Mouse (Mus musculus) lung, postnatal 36 days (tissue): ENCODE measurements around the gene Pla2g2c.

Source experiments
- DNase-seq: peaks from one replicate; pipeline ENCODE4 v3.0.0; 2022; ENCODE audit warnings: mixed read lengths

The Pla2g2c gene

DNA sequence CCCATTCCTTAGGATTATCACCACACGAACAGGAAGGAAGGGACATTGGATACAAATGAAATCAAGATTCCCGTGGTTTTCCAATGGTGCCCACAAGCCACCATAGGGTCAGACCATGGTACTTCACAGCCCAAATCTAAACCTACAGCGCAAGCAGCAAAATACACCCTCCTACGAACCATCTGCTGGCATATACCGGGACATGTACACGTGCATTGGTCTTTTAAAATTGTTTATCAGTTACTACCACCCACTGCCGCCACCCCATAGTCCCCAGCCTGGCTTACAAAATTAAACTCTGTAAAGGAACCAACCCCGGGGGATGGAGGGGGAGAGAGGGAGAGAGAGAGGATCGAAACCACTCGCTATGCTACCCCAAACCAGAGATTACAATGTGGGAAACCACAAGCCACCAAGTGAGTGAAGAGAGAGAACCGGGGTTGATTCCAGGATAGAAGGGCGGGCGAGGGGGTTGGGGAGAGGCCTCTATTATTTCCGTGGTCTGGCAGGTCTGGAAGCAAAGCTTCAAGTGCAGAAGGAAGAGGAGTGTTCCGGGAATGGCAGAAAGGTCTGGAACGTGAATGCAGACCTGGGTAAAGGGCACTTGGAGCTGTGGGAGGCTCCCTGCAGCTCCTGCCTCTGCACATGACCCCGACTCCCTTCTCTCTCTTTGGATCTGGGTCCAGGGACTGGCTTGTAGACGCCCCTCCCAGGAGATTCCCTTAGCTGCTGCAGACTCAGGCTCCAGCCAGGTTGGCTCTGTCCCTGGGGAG is at the start of gene Pla2g2c:
Pla2g2c (plus strand) TSS at position 439 of the 773 bp plus-strand sequence.
- no peak for DNase-seq

GRCm38 (mm10) chr4:138676480-138676879 is 48.1 kb upstream of the Pla2g2c start:
- peak; percentile 46 for DNase-seq

GRCm38 (mm10) chr4:138677579-138677978 is 47.0 kb upstream of the Pla2g2c start:
- no peak for DNase-seq

DNA sequence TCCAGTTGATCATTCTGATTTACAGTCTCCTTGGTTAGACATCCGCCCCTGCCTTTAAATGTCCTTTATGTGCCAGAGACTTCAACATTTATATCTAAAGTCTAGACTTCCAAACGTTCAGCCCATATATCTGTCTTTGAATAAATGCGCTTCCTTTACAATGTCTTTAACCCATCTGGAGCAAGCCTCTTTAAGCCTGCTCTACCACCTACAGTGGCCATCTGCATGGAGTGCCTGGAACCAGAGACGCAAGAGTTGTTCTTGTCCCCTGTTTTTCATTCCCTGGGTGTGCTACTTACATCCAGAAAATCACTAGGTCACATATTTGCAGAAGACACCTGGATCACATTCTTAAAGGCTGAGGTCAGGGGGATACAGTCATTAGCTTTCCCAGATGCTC is 44.5 kb upstream of the Pla2g2c start:
- DNase-seq, result no peak

- DNase-seq, result no peak
Observed at GRCm38 (mm10) chr4:138682760-138683159, 41.8 kb upstream of the Pla2g2c start.

DNA sequence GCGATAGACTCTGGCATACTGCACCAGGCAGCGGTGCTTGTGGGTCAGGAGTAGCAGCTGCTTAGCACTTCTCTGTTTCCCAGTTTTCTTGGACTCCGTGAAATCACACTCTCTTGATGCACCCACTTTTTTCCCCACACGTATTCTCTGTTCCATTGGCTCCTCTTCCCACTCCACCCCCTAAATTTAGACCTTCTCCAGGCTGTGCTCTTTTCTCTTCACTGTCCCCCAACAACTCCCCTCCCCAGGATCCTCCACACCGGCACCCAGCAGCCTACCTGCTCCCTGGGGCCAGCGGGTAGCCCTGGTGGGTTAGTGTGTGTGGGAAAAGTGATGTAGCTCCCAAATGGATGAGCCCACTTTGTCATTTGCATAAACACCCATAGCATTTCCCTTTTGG is 38.8 kb upstream of the Pla2g2c start:
- DNase-seq, result no peak

DNA sequence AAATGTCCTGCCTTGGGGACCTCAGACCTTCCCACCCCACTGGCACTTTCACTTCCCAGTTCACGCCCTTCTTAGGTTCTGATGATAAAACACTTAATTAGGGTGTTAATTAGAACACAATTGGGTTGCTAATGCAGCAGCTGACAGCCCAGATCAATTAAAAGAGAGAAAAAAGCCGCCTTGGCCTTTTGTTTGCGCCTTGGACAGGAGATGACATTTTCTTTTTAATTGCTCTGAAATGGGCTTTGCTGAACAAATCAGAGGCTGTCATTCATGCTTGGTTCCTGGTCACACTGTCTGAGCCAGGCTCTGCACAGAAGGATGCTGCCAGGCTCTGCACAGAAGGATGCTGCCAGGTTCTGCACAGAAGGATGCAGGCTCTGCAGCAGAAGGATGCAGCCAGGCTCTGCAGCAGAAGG is 35.5 kb upstream of the Pla2g2c start:
- no peak for DNase-seq

DNA sequence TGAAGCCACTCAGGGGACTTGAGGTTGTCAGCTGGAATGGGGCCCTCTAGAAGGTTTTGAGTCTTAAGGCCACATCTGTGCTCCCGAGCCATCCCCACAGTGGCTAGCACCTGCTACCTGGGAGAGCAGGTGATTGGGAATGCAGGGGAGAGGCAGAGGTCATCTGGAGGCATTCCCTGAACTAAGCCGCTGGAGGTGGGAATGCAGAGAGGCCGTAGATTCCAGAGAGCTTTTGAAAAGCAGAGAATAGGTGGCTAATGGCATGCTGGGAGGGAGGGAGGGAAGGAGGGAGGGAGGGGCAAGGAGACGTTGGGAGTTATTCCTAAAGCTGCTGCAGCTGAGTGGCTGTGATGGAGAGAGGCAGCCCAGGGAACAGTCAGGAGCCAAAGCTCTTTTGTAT is 34.0 kb upstream of the Pla2g2c start:
- DNase-seq, result no peak

DNA sequence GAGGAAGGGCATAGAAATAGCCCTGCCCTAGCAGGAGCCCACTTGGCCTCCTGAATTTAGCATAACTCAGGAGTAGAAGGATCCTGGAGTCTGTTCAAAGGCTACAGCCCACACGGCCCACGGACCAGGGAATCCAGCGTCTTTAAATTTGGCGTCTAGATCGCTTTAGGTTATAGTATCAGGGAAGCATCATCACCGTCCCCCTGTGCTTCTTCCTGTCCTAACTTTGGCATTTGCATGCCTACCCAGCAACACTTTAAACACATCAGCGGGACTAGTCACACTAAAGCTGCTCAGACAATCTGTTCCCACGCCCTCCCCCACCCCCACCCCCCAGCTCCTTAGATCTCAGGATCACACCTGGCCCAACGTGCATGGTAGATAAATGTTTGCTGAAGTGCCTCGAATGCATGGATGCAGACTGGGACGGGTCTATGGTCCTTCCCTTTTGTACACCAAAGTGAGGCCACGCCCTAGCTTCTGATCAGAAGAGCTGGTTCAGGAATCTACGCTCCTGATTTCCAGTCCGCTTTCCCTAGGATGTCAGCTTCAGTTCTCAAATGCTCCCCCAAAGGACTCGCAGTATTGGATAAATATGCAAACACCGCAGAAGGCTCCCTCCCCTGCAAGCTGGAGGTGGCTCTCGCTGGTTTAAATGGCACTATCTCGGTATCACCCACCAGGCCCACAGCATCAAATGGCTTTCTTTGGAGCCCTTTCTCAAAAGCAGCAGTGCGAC is 33.0 kb upstream of the Pla2g2c start:
- DNase-seq, result no peak

- DNase-seq, result no peak
Observed at GRCm38 (mm10) chr4:138693043-138693692, 31.4 kb upstream of the Pla2g2c start.

DNA sequence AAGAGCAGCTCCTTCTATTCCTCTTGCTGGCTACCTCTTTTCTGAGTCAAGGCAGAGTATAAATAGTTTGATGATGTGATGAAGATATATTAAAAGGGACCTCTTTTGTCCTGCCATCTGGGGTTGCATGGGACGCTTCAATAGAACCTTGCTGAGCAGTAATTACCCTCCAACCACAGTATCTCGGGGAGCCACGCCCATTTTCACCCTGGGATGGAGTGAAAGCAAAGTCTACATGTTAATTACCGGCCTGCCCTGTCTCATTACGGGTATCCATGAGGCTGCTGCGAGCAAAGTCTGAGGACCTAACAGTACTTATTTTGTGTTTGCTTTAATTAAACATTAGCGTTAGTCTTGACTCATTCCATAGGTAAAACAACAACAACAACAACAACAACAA is 27.9 kb upstream of the Pla2g2c start:
- DNase-seq, result no peak

DNA sequence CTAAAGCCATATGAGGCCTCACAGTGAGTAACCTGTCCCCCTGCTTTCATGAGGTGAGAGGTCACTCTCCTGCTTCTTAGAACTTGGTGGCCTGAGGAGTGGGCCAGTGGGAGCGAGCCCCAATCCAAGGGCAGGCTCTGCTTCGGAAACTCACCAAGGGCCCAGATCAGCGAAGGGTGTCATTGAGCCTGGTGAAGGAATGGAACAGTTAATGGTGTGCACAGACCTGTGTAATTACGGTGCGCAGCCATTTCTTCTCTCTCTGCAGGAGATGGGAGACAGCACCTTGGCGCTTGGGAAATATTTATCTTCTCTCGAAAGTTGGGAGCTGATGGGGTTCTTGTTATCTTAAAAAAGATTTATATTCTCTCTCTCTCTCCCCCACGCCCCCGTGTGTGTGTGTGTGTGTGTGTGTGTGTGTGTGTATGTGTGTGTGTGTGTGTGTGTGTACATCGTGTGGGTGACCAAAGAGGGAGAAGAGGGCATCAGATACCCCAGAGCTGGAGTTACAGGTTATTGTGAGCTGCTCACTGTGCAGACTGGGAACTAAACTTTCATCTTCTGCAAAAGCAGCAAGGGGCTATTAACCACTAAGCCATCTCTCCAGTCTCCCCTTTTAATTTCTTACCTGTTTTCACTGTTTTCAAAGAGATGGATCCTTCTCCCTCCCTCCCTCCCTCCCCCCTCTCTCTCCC is 27.3 kb upstream of the Pla2g2c start:
- no peak for DNase-seq

- DNase-seq, result no peak
Observed at GRCm38 (mm10) chr4:138698296-138698695, 26.3 kb upstream of the Pla2g2c start.

GRCm38 (mm10) chr4:138700184-138700982 is 24.2 kb upstream of the Pla2g2c start:
- DNase-seq, result peak; percentile 74

GRCm38 (mm10) chr4:138701111-138701510 is 23.5 kb upstream of the Pla2g2c start:
- no peak for DNase-seq

- no peak for DNase-seq
Observed at GRCm38 (mm10) chr4:138702031-138702430, 22.6 kb upstream of the Pla2g2c start.

- DNase-seq, result no peak
Observed at GRCm38 (mm10) chr4:138702528-138702927, 22.1 kb upstream of the Pla2g2c start.

DNA sequence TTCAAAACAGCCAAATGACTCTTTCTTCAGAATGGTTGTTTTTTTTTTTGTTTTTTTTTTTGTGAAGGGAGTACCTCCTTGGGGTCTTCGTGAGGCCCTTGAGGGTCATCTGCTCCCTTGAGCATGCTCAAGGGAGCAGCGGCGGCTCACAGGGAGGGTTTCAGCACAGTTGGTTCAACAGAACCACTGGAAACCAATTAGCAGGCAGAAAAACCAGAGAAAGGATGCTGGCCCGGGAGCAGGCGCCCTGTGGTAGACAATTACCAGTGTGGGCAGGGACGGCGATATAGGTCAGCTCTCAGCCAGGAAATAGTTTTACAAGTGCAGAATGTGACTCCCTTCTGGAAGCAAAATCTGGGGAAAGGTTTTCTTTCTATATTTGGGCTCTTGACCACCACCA is 21.0 kb upstream of the Pla2g2c start:
- DNase-seq, result no peak

DNA sequence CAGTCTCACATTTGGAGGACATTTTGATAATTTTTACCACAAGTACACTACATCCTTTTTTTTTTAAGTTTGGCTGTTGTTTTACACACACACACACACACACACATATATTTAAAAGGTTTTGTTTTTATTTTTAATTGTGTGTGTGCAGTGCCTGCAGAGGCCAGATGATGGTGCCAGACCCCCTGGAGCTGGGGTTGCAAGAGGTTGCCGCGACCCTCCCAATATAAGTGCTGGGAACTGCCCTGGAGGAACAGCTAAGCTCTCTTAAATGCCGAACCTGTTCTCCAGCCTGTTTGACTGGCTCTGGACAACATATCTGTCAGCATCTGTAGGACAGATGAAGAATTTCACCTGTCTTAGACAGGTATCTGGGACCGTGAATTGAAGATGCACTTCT is 20.4 kb upstream of the Pla2g2c start:
- DNase-seq, result no peak

- DNase-seq, result no peak
Observed at GRCm38 (mm10) chr4:138706620-138707019, 18.0 kb upstream of the Pla2g2c start.

GRCm38 (mm10) chr4:138708636-138709035 is 16.0 kb upstream of the Pla2g2c start:
- DNase-seq, result peak; percentile 79

DNA sequence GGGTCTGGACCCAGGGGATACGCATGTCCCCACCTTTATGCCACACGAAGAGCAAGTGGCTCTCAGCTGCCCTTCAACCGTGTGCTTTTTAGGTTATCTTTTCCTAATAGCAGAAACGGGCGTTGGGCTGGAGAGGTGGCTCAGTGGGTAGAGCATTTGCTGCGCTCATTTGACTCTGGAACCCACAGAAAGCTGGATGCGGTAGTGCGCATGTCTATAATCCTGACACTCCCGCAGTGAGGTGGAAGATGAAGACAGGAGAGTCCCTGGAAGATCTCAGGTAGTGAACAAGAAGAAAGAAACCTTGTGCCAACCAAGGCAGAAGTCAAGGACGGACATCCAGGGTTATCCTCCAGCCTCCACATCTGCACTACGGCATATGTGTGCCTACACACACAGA is 15.3 kb upstream of the Pla2g2c start:
- no peak for DNase-seq
